Mouse (Mus musculus): ENCODE results near the gene Tlk2. TPM values are rescaled to one million over a fixed set of nuclear protein-coding genes. Genes with fewer than 3 reads are reported as not detected.

The Tlk2 gene
- polyA plus RNA-seq, 1 experiment from 2014 or later, result 17.5 TPM

DNA sequence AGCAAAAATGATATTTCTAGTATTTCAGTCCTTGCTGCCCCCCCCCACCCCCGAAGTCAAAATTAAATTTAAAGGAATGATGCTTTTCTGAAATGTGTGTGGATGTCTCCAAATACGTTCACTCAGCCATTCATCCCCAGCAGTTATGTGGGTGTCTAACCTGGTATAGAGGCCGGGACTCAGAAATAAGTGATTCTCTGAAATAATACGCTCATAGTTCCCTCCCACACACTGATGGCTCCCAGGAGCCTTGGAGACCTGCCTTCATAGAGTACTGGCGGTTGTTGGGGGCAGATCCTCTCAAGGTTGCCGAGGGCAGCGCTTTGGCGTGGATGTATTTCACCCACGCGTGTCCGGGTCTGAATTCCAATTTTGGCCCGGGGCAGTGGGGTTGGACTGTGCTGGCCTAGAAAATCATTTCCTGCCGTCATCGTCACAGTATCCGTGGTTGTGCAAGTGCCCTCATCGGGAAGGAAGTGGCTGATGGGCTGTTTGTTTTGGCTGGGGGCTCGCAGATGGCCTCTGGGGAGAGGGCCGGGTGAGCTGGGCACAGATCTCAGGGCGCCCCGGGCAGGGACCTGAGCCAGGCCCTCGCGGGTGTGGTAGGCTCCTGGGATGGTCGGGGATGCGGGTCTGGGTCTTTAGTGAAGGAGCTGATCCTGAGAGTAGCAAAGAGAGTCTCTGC lies 132.8 kb downstream of the Tlk2 start:
- H3K36me3 ChIP-seq (ENCODE audit: insufficient read depth, low read length), result no peaks in the 10 kb centered on the region
- ATAC-seq (replicated peaks; ENCODE audit: low FRiP score, low read depth) (no peak; the same call in 1 of the 2 replicates), DNase-seq (ENCODE audit: low spot score) (no peak)
- no peak for TF ChIP-seq CTCF (IDR thresholded peaks at IDR 0.05; ENCODE audit: low read depth)
- no peak overlapping the region; the same call in 1 of the 2 replicates for H3K4me2 ChIP-seq (ENCODE audit: low read length)
- no peak overlapping the region for H3K4me3 ChIP-seq (replicated peaks; ENCODE audit: low read depth, low read length)
- peak overlapping the region; percentile 32; the same call in 1 of the 2 replicates for H3K27ac ChIP-seq
- H3K9me3 ChIP-seq (replicated peaks; ENCODE audit: low read length), result no peaks in the 10 kb centered on the region
- H3K4me1 ChIP-seq (replicated peaks; ENCODE audit: insufficient read depth, low read length), result peaks cover 26% of the 10 kb centered on the region
- no peak overlapping the region for H3K9ac ChIP-seq (ENCODE audit: low read depth, low read length)
- WGBS, result 33% methylated on average over 24 of the region's 24 CpGs
- H3K27me3 ChIP-seq (ENCODE audit: insufficient read depth, low read length), result no peaks in the 10 kb centered on the region

DNA sequence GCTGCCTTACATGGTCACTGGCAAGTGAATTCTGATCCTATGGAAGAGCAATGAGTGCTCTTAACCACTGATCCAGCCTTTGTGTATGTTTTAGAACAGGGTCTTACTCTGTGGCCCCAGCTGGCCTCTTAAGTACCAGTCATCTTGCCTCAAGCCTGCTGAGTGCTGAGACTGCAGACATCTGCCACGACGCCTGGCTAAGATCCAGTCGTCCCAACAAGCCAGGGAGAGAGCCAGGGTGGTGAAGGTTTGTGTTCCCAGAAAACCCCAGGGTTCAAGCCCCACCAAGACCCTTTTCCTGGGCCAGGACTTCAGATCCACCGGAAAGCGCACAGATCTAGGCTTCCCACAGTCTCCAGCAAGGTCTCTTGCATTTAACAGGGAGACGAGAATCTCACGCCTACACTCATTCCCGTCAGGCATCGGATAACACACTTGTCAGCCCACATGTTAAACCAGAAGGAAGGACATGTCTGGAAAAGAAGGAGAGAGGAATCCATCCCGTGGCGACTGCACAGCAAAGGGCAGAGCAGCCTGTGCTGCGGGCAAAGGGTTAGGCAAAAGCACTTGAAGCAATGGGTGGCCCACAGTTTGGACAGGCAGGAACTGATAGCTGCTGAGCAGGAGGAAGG lies 133.8 kb downstream of the Tlk2 start:
- Histone ChIP-seq H3K4me1 (replicated peaks; ENCODE audit: insufficient read depth, low read length) (peaks cover 26% of the 10 kb centered on the region), H3K27ac (peak overlapping the region; percentile 71; the same call in 1 of the 2 replicates), H3K36me3 (ENCODE audit: insufficient read depth, low read length) (no peaks in the 10 kb centered on the region), H3K9me3 (replicated peaks; ENCODE audit: low read length) (no peaks in the 10 kb centered on the region), H3K4me2 (ENCODE audit: low read length) (no peak overlapping the region), H3K27me3 (ENCODE audit: insufficient read depth, low read length) (no peaks in the 10 kb centered on the region), H3K9ac (ENCODE audit: low read depth, low read length) (no peak overlapping the region), H3K4me3 (replicated peaks; ENCODE audit: low read depth, low read length) (no peak overlapping the region)
- TF ChIP-seq CTCF (IDR thresholded peaks at IDR 0.05; ENCODE audit: low read depth), result no peak
- no peak for ATAC-seq (replicated peaks; ENCODE audit: low FRiP score, low read depth)
- no peak for DNase-seq (ENCODE audit: low spot score)
- 30% methylated on average over 12 of the region's 12 CpGs for WGBS

DNA sequence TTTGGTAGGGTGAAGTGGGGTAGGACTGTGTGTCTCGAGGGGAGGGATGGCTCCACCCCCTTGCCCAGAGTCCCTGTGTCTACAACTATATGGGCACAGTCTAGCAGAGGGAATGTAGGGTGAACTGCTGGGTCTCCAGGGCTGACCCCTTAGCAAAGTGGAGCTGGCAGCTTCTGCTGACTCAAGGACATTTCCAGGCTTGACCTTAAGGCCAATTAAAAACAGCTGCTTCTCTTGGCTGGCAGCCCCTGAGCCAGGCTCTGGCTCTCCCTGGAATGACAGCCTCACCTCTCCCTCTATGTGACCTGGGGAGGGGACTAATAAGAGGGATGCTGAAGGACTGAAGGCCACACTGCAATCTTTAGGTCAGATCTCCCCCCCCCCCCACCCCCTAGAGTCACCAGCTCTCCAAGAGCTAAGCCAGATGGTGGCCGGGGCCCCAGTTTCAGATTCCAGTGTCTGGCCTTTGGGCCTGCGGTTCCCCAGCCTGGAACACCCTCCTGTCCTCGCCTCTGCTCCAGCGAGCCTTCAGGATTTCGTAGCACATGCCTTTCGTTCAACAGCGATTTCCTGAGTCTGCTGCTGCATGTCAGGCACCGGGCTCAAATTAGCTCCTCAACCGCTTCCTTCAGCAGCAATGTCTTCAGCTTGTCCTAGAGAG lies 134.5 kb downstream of the Tlk2 start:
- no peak for TF ChIP-seq CTCF (IDR thresholded peaks at IDR 0.05; ENCODE audit: low read depth)
- ATAC-seq (replicated peaks; ENCODE audit: low FRiP score, low read depth), result peak; percentile 34
- Histone ChIP-seq H3K4me3 (replicated peaks; ENCODE audit: low read depth, low read length) (no peak overlapping the region), H3K27me3 (ENCODE audit: insufficient read depth, low read length) (no peaks in the 10 kb centered on the region), H3K4me1 (replicated peaks; ENCODE audit: insufficient read depth, low read length) (peaks cover 26% of the 10 kb centered on the region), H3K9me3 (replicated peaks; ENCODE audit: low read length) (no peaks in the 10 kb centered on the region), H3K27ac (peak overlapping the region; percentile 71; the same call in 1 of the 2 replicates), H3K9ac (ENCODE audit: low read depth, low read length) (no peak overlapping the region; the same call in 1 of the 2 replicates), H3K4me2 (ENCODE audit: low read length) (no peak overlapping the region), H3K36me3 (ENCODE audit: insufficient read depth, low read length) (no peaks in the 10 kb centered on the region)
- WGBS, result 13% methylated on average over 10 of the region's 10 CpGs
- peak; percentile 75 for DNase-seq (ENCODE audit: low spot score)

DNA sequence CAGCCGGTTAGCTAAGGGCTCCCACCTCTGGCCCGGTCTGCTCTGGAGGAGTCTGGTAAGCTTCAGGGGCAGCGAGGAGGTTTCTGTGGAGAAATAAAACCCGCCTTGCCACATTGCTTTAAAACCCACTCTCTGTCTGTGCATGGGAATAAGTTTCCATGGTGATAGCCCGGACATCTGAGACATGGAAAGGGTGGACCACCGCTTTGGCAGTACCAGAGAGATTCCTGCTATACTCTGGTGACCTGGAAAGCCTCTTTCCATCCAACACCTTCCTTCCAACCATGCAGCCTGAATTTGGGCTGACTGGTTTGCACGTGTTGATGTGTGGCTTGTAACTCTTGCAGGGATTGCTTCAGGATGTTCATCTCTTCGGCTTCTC lies 135.0 kb downstream of the Tlk2 start:
- Histone ChIP-seq H3K9me3 (replicated peaks; ENCODE audit: low read length) (no peaks in the 10 kb centered on the region), H3K27ac (0 out of 2 replicates have a peak overlapping the region, but pooled peaks have one; percentile 47), H3K4me2 (ENCODE audit: low read length) (no peak overlapping the region), H3K9ac (ENCODE audit: low read depth, low read length) (no peak overlapping the region; the same call in 1 of the 2 replicates), H3K4me3 (replicated peaks; ENCODE audit: low read depth, low read length) (no peak overlapping the region), H3K27me3 (ENCODE audit: insufficient read depth, low read length) (no peaks in the 10 kb centered on the region), H3K36me3 (ENCODE audit: insufficient read depth, low read length) (no peaks in the 10 kb centered on the region), H3K4me1 (replicated peaks; ENCODE audit: insufficient read depth, low read length) (peaks cover 26% of the 10 kb centered on the region)
- no peak for TF ChIP-seq CTCF (IDR thresholded peaks at IDR 0.05; ENCODE audit: low read depth)
- DNase-seq (ENCODE audit: low spot score) (no peak), ATAC-seq (replicated peaks; ENCODE audit: low FRiP score, low read depth) (no peak)
- 29% methylated on average over 8 of the region's 8 CpGs for WGBS

DNA sequence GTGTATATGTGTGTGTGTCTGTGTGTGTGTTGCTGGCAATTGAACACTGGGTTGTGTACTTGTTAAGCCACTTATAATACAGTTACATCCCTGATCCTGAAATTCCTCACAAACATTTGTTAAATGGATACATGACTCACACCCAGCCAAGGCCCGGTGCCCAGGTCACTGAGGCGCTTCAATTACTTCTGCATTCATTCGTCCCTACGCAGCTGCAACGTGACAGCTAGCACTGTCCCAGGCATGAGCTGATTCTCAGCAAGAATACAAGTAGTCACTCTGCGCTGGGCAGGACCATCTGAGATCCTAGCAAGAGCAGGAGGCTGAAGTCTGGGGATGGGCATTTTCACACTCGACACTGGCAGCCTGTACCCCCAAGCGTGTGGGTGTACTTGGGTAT lies 136.7 kb downstream of the Tlk2 start:
- H3K27ac ChIP-seq, result no peak overlapping the region
- DNase-seq (ENCODE audit: low spot score) (no peak), ATAC-seq (replicated peaks; ENCODE audit: low FRiP score, low read depth) (no peak)
- peaks cover 26% of the 10 kb centered on the region for H3K4me1 ChIP-seq (replicated peaks; ENCODE audit: insufficient read depth, low read length)
- no peaks in the 10 kb centered on the region for H3K36me3 ChIP-seq (ENCODE audit: insufficient read depth, low read length)
- no peaks in the 10 kb centered on the region for H3K9me3 ChIP-seq (replicated peaks; ENCODE audit: low read length)
- no peak overlapping the region for H3K9ac ChIP-seq (ENCODE audit: low read depth, low read length)
- no peak for TF ChIP-seq CTCF (IDR thresholded peaks at IDR 0.05; ENCODE audit: low read depth)
- no peak overlapping the region for H3K4me3 ChIP-seq (replicated peaks; ENCODE audit: low read depth, low read length)
- 62% methylated on average over 8 of the region's 8 CpGs for WGBS
- no peaks in the 10 kb centered on the region for H3K27me3 ChIP-seq (ENCODE audit: insufficient read depth, low read length)
- no peak overlapping the region for H3K4me2 ChIP-seq (ENCODE audit: low read length)

DNA sequence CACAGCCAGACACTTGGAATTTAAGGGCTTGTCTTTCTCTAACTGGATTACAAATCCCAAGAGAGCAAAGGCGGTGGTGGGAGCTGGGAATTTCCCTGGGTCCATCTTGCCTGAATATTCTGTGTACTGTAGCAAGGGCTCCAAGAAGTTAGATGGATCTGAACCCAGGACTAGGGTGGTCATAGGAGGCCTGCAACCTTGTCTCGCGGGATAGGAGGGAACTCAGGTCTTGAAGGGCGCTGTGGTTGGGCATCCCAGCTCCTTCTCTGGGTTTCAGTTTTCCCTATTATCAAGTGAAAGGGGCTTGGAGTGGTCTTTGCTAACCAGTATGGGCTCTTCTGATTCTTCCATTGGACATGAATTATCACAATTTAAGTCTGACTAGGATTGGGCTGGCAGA lies 137.5 kb downstream of the Tlk2 start:
- no peaks in the 10 kb centered on the region for H3K36me3 ChIP-seq (ENCODE audit: insufficient read depth, low read length)
- ATAC-seq (replicated peaks; ENCODE audit: low FRiP score, low read depth) (no peak), DNase-seq (ENCODE audit: low spot score) (no peak)
- H3K4me1 ChIP-seq (replicated peaks; ENCODE audit: insufficient read depth, low read length), result peaks cover 26% of the 10 kb centered on the region
- H3K27ac ChIP-seq, result no peak overlapping the region
- H3K4me3 ChIP-seq (replicated peaks; ENCODE audit: low read depth, low read length), result no peak overlapping the region
- H3K9ac ChIP-seq (ENCODE audit: low read depth, low read length), result no peak overlapping the region
- H3K9me3 ChIP-seq (replicated peaks; ENCODE audit: low read length), result no peaks in the 10 kb centered on the region
- no peaks in the 10 kb centered on the region for H3K27me3 ChIP-seq (ENCODE audit: insufficient read depth, low read length)
- no peak overlapping the region for H3K4me2 ChIP-seq (ENCODE audit: low read length)
- WGBS, result 94% methylated on average over 4 of the region's 4 CpGs
- no peak for TF ChIP-seq CTCF (IDR thresholded peaks at IDR 0.05; ENCODE audit: low read depth)

All from kidney, postnatal 0 days (tissue).